Mouse (Mus musculus): ENCODE results near the gene Ndst4. TPM values are rescaled to one million over a fixed set of nuclear protein-coding genes. Genes with fewer than 3 reads are reported as not detected.

Gene Ndst4
- polyA plus RNA-seq, 1 experiment from 2014 or later: 2.2 TPM

GRCm38 (mm10) chr3:125745142-125745496, 341.2 kb downstream of the Ndst4 start:
- Histone ChIP-seq H3K27me3 (no peaks in the 10 kb centered on the region), H3K9me3 (no peaks in the 10 kb centered on the region), H3K4me2 (no peak overlapping the region), H3K27ac (no peak overlapping the region), H3K9ac (no peak overlapping the region), H3K4me3 (no peak overlapping the region), H3K36me3 (no peaks in the 10 kb centered on the region), H3K4me1 (replicated peaks) (no peaks in the 10 kb centered on the region)
- WGBS: 84% methylated on average over 3 of the region's 3 CpGs
- no peak for ATAC-seq (ENCODE audit: low FRiP score)

- Histone ChIP-seq H3K36me3 (no peaks in the 10 kb centered on the region), H3K9ac (no peak overlapping the region), H3K4me1 (replicated peaks) (no peaks in the 10 kb centered on the region), H3K9me3 (no peaks in the 10 kb centered on the region), H3K27ac (no peak overlapping the region), H3K4me3 (no peak overlapping the region), H3K4me2 (no peak overlapping the region), H3K27me3 (no peaks in the 10 kb centered on the region)
- ATAC-seq (ENCODE audit: low FRiP score): no peak
- 44% methylated on average over 3 of the region's 3 CpGs for WGBS
Observed at GRCm38 (mm10) chr3:125746367-125746766, 342.5 kb downstream of the Ndst4 start.

- Histone ChIP-seq H3K4me2 (no peak overlapping the region), H3K27me3 (no peaks in the 10 kb centered on the region), H3K9me3 (no peaks in the 10 kb centered on the region), H3K36me3 (no peaks in the 10 kb centered on the region), H3K4me3 (no peak overlapping the region), H3K9ac (no peak overlapping the region), H3K4me1 (replicated peaks) (no peaks in the 10 kb centered on the region), H3K27ac (no peak overlapping the region)
- 94% methylated on average over 1 of the region's 1 CpGs for WGBS
- no peak for ATAC-seq (ENCODE audit: low FRiP score)
Observed at GRCm38 (mm10) chr3:125756911-125757310, 353.0 kb downstream of the Ndst4 start.

DNA sequence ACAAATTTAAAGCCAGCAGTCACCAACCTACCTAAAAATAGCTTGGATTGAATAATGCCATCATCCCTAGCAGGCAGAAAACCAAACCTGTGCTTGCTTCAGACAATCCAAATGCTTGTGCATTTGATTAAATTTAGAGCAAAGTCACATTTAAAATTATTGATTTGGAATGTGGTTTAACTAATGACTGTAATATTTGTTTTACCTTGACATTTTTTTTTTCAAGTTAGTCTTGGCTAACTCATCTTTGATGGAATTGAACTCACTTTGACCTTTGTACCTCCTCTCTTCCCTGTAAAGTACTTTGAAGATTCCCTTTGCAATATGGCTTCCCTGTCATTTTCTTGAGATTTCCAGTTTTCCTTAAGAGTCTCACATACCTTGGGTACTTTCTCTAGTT, 356.8 kb downstream of the Ndst4 start:
- Histone ChIP-seq H3K4me3 (no peak overlapping the region), H3K27me3 (no peaks in the 10 kb centered on the region), H3K4me2 (no peak overlapping the region), H3K36me3 (no peaks in the 10 kb centered on the region), H3K4me1 (replicated peaks) (no peaks in the 10 kb centered on the region), H3K27ac (no peak overlapping the region), H3K9ac (no peak overlapping the region), H3K9me3 (no peaks in the 10 kb centered on the region)
- no peak for ATAC-seq (ENCODE audit: low FRiP score)

Data from hindbrain, embryonic 13.5 days (tissue).